Mouse (Mus musculus) neural tube, embryonic 10.5 days (tissue): Measurements from ENCODE around the gene Gm17555.
"Not testable (repeated sequence)": the region's sequence is repeated elsewhere in the genome, so short reads cannot be mapped to it uniquely, and the experiment has no call there.

Experiments
- DNase-seq: peaks from one replicate; pipeline ENCODE4 v3.0.0-alpha.2; 2017; ENCODE audit warnings: low spot score; ENCODE audit errors: extremely low spot score

Gene Gm17555

GRCm38 (mm10) chr2:126214800-126215199 lies at the start of gene Gm17555:
Gm17555 (plus strand) TSS chr2:126215100.
- not testable (repeated sequence) for DNase-seq

GRCm38 (mm10) chr2:126165277-126166018 lies 49.5 kb upstream of the Gm17555 start:
- no peak for DNase-seq

DNA sequence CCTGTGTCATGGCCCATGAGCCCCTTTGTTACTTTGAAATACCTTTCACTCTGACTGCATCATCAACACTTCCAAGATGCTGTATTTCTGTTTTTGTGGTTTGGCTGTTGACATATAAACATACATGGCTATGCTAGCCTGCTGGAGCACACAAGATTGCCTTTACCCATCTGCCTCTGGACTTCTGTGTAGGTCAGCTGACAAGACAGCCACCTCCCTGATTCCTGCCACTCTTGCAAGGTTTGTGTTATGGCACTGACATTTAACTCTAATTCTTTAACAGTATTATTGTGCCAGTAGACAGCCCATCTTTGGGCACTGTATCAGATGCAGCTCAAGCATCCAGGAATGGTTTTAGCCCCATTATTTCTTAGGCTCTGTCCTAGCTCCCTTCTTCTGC lies 48.6 kb upstream of the Gm17555 start:
- DNase-seq, result no peak

GRCm38 (mm10) chr2:126166848-126167617 lies 47.9 kb upstream of the Gm17555 start:
- no peak for DNase-seq

GRCm38 (mm10) chr2:126171427-126171826 lies 43.5 kb upstream of the Gm17555 start:
- no peak for DNase-seq

DNA sequence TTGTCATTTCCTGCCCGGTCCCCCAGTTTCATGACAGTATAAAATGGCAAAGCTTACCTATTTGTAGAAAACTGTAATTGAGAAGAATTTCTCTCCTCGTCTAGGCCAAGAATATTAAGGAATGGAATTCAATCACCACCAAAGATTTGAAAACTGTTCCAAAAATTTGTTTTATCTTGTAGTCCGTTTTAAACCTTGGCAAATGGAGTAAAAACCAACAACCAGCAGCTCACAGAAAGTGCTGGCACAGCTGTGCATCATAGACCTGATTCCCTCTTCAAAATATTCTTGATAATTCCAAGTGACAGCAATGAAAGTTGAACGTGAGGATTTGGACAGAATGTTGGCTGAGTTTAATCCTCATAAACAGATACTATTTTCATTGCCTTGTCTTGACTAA lies 23.6 kb upstream of the Gm17555 start:
- no peak for DNase-seq

GRCm38 (mm10) chr2:126192129-126192528 lies 22.8 kb upstream of the Gm17555 start:
- DNase-seq, result no peak

GRCm38 (mm10) chr2:126195631-126196356 lies 19.1 kb upstream of the Gm17555 start:
- DNase-seq, result no peak

GRCm38 (mm10) chr2:126198971-126199370 lies 15.9 kb upstream of the Gm17555 start:
- DNase-seq, result no peak

DNA sequence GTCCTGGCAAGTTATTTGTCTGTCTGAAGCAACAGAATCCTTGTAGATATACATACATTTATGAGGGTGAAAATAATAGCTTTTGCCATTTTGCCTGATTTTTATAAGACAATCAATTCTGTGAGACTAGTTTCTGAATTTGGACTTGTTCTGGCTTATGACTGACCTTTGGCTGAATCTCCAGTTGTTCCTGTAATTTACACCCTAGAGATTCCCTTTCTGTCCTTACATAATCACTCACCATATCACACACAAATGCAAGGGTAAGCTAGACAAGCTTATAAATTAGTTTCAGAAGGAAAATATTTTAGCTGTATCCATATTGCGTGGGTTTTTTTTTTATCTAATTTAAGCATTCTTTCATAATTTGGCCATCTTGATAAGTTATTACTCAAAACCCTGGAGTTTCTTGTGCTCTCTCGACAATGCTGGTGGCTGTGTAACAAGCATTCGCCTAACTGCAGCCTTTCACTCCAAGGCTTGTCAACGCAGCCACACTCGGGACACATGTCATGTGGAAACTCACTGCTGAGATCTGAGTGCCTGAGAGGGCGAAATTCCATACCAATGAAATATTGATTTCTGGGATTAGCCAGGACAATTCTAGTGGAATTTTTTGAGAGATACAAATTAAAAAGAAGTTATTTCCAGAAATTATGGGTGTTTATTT lies 3.8 kb upstream of the Gm17555 start:
- DNase-seq, result no peak

DNA sequence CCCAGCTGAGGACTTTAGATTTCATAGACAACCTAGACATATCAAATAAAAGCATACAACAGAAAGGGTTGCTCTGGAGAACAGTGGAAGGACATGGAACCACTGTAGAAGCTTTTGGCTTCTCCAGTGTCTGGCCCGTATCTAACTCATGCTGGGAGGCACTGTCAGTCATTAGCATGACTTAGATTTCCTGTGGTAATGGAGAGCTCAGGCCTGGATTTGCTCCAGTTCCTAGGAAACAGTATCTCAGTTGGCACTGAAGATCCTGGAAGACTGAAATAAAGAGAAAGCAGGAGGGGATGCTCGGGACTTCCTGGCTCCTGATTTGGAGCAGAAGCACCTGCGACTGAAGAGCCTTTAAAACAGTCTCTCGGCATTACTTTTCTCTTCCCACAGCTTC lies 12.7 kb downstream of the Gm17555 start:
- no peak for DNase-seq

GRCm38 (mm10) chr2:126231731-126232130 lies 16.8 kb downstream of the Gm17555 start:
- no peak for DNase-seq

GRCm38 (mm10) chr2:126236905-126237304 lies 22.0 kb downstream of the Gm17555 start:
- DNase-seq, result no peak

- no peak for DNase-seq
Measured at GRCm38 (mm10) chr2:126245446-126245845, 30.5 kb downstream of the Gm17555 start.

DNA sequence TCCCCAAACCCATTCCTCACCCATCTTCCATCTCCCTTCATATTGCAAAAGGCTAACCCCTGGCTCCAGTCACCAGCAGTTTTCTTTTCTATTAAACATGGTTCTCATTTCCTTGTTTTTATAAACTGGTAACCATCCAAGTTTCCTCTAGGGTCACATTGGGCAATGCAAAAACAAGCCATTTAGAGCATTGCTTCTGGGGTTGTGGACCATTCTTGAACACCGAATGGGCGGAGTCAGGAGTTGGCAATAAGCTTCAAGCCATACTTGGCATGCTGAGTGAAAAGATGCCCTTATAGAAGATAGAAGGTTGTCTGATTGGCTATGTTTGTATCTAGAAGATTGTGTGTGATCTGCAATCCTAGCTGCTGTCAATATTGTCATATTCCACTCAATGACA lies 33.6 kb downstream of the Gm17555 start:
- no peak for DNase-seq

DNA sequence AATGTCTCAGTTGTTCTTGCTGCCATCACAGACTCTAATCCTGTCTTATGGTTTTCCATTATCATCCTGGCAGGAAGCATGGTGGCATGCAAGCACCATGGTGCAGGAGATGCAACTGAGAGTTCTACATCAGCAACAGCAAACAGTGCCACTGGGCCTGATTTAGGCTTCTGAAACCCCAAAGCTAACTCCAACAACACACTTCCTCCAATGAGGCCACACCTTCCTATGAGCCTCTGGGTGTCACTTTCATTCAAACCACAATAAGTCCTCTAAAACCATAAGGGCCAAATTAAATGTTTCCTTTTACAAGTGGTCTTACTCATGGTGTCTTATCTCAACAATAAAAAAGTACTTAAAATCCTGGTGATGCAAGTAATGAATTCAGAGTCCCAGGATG lies 37.3 kb downstream of the Gm17555 start:
- DNase-seq, result no peak
